Mouse (Mus musculus) spleen, adult 2 months (tissue): ENCODE data around the gene Kctd11. TPM values are rescaled to one million over a fixed set of nuclear protein-coding genes. Genes with fewer than 3 reads are reported as not detected.
"Not testable (repeated sequence)": the region's sequence is repeated elsewhere in the genome, so short reads cannot be mapped to it uniquely, and the experiment has no call there.

ENCODE experiments used
- DNase-seq, 2 experiments: peaks; one replicate each; pipeline versions ENCODE4 v3.0.0 to v3.0.0-alpha.2; 2012 to 2021; ENCODE audit warnings: low spot score in 2 of 2, low read depth in 1 of 2
- H3K27ac ChIP-seq: fragments of 200-500 bp; 2 replicates; pipeline ENCODE4 v1.5.1; 2012; ENCODE audit warnings: low read length, inconsistent platforms; ENCODE audit not compliant: insufficient read depth
- H3K27me3 ChIP-seq: fragments of 200-500 bp; 2 replicates; pipeline ENCODE4 v1.6.1; 2012; ENCODE audit warnings: mild to moderate bottlenecking, moderate library complexity, low read length, inconsistent platforms; ENCODE audit not compliant: control insufficient read depth, insufficient read depth
- H3K36me3 ChIP-seq: fragments of 200-500 bp; 2 replicates; pipeline ENCODE4 v1.6.1; 2012; ENCODE audit warnings: mild to moderate bottlenecking, low read length, inconsistent platforms; ENCODE audit not compliant: control insufficient read depth, insufficient read depth
- H3K4me1 ChIP-seq: fragments of 200-500 bp; 2 replicates; pipeline ENCODE4 v1.6.1; 2011; ENCODE audit warnings: inconsistent platforms; ENCODE audit not compliant: control insufficient read depth, insufficient read depth, insufficient read length
- H3K4me3 ChIP-seq: fragments of 200-500 bp; 2 replicates; pipeline ENCODE4 v1.5.1; 2011; ENCODE audit warnings: mild to moderate bottlenecking, inconsistent platforms; ENCODE audit not compliant: insufficient read depth, insufficient read length; ENCODE audit errors: extremely low read depth
- CTCF ChIP-seq: fragments of 200-500 bp; IDR thresholded peaks from 2 replicates; pipeline ENCODE4 v1.5.1; 2011; ENCODE audit warnings: mild to moderate bottlenecking, inconsistent platforms; ENCODE audit not compliant: insufficient read depth, insufficient read length, insufficient replicate concordance; ENCODE audit errors: extremely low read depth
- POLR2A ChIP-seq: fragments of 200-500 bp; IDR thresholded peaks from 2 replicates; pipeline ENCODE4 v1.6.1; 2011; ENCODE audit warnings: low read depth, low read length, inconsistent platforms
- WGBS: fragments of 180-500 bp; shearing (Covaris S2); methylation state at CpG from one replicate; pipeline ENCODE4 v1.1.7; 2018; 5-methylcytosine and 5-hydroxymethylcytosine counted together
- polyA plus RNA-seq: library from polyadenylated mRNA; depleted of rRNA; stranded (reverse); fragments of >200 nt; gene quantifications from 2 replicates; pipeline ENCODE4 v1.2.3, GENCODE M21; 2012; rRNA removed

Gene Kctd11
- polyA plus RNA-seq: 3.6 TPM in 2 replicates

DNA sequence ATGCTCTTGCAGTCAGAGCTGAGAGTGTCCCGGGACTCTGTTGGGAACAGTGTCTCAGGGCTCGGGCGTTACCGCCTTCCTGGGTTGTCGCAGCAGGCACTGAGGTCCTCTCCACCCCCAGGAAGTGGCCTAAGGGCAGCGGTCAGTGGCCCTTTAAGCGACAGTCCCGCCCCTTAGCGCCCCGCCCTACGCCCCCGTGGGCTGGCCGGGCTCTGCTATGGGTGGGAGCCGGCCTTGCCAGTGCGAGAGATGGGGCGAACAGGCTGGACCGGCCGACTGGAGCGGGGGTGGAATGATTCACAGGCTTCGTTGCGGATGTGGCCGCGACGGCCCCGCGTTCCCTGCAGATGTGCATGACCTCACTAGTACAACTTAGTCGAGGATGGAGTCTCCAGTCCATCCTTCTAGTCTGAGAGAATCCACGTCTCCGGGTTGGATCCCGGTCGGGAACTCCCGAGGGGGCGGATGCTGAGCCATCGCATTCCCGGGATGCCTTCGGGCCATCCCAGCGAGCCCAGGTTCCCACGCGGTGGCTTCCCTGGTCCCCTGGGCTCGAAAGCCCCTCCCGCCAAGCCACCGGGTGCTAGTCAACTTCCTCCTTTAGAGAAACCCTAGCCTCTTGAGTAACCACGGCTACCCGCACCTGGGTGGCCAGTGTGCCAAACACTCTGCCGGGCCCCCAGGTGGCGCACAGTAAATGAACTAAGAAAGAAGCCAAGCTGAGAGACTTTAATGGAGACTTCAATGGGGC is at the start of gene Kctd11:
Gene Kctd11 (minus strand): TSS at position 554 of the 751 bp plus-strand sequence.
- peak; percentile 76 to 86 for DNase-seq
- Histone ChIP-seq H3K4me1 (peaks cover 5% of the 10 kb centered on the region; the same call in 1 of the 2 replicates), H3K27ac (peak within 1 kb of the TSS; percentile 93), H3K36me3 (peaks cover 24% of the 10 kb centered on the region), H3K4me3 (peak within 1 kb of the TSS; percentile 70), H3K27me3 (no peaks in the 10 kb centered on the region)
- TF ChIP-seq POLR2A (no peak; the same call in 1 of the 2 replicates), CTCF (peak; percentile 60; the same call in 1 of the 2 replicates)
- WGBS: under 1% methylated on average over 46 of the region's 46 CpGs

DNA sequence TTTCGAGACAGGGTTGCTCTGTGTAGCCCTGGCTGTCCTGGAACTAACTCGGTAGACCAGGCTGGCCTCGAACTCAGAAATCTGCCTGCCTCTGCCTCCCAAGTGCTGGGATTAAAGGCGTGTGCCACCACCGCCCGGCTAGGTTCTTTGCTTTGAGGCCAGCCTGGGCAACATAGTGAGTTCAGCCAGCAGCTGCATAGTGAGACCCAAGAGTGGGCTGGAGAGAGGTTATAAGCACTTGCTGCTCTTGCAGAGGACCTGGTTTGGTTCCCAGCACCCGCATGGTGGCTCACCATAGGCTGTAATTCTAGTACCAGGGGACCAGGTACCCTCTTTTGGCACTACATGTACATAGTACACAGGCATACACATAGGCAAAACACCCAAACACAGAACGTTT is 49.0 kb upstream of the Kctd11 start:
- WGBS: 93% methylated on average over 8 of the region's 8 CpGs
- not testable (repeated sequence) for H3K4me3 ChIP-seq, H3K27ac ChIP-seq, H3K36me3 ChIP-seq, DNase-seq, H3K27me3 ChIP-seq
- peaks cover 12% of the 10 kb centered on the region; the same call in 1 of the 2 replicates for H3K4me1 ChIP-seq

DNA sequence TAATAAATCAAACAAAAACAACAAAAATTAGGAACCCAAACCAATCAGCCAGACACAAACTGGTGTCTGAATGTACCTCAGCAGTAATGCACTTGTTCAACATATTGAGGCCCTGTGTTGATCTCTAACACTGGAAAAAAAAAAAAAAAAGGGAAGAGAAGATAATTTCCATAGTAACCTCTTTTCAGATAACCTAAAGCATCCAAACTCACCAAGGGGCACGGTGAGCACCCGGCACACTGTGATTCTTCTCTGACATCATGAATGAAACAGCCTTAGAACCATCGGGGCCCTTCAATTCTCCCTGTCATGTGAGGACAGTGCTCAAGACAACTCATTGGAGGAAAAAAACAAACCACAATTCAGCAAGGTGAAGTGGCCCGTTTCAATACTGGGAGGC is 48.5 kb upstream of the Kctd11 start:
- 52% methylated on average over 4 of the region's 4 CpGs for WGBS
- Histone ChIP-seq H3K4me3 (no peak overlapping the region), H3K27ac (no peak overlapping the region), H3K4me1 (peaks cover 9% of the 10 kb centered on the region; the same call in 1 of the 2 replicates), H3K36me3 (no peaks in the 10 kb centered on the region), H3K27me3 (0 out of 2 replicates have a peak, but pooled peaks cover 1% of the 10 kb centered on the region)
- TF ChIP-seq CTCF (no peak), POLR2A (no peak)
- DNase-seq: no peak

DNA sequence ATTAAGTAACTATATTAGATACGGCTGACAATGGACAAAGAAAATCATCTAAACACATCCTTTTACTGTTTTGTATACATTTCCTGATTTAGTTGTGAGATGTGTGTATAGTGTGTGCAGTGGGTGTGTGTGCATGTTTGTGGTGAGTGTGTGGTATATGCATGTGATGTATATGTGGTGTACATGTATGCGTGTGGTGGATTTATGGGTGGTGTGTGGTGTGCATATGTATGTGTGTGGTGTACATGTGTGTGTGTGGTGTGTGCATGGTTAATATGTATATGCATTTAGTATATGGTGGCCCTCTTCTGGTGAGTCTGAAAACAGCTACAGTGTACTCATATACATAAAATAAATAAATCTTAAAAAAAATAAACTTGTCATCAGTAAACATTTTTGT is 46.3 kb upstream of the Kctd11 start:
- 90% methylated on average over 2 of the region's 2 CpGs for whole genome bisulfite sequencing

DNA sequence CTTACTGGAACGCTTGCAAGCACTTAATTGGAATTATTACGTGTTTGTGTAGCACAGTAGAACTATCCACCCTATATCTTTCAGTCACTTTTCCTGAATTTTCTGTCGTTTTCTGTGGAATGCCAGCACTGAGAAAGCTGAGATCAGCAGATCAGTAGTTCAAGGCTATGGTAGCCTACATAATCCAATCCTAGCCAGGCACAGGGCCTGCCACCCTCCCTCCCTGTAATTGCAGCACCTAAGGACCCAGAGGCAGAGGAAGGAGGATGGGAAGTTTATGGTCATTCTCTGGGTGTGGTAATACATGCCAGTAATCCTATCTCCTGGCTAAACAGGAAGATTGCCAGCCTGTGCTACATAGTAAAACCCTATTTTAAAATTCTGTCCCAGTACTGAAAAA is 41.6 kb upstream of the Kctd11 start:
- no peak for TF ChIP-seq POLR2A
- no peak for TF ChIP-seq CTCF
- Histone ChIP-seq H3K4me1 (peaks cover 7% of the 10 kb centered on the region; the same call in 1 of the 2 replicates), H3K36me3 (peaks cover 10% of the 10 kb centered on the region), H3K4me3 (no peak overlapping the region), H3K27me3 (no peaks in the 10 kb centered on the region), H3K27ac (peak overlapping the region; percentile 40)
- 64% methylated on average over 3 of the region's 3 CpGs for WGBS
- no peak for DNase-seq

More for the DNA sequence above, 46.3 kb upstream of the Kctd11 start:
- no peak for DNase-seq
- Histone ChIP-seq H3K27ac (no peak overlapping the region), H3K27me3 (no peaks in the 10 kb centered on the region), H3K36me3 (no peaks in the 10 kb centered on the region), H3K4me1 (peaks cover 9% of the 10 kb centered on the region; the same call in 1 of the 2 replicates), H3K4me3 (no peak overlapping the region)
- TF ChIP-seq POLR2A (no peak), CTCF (no peak)

DNA sequence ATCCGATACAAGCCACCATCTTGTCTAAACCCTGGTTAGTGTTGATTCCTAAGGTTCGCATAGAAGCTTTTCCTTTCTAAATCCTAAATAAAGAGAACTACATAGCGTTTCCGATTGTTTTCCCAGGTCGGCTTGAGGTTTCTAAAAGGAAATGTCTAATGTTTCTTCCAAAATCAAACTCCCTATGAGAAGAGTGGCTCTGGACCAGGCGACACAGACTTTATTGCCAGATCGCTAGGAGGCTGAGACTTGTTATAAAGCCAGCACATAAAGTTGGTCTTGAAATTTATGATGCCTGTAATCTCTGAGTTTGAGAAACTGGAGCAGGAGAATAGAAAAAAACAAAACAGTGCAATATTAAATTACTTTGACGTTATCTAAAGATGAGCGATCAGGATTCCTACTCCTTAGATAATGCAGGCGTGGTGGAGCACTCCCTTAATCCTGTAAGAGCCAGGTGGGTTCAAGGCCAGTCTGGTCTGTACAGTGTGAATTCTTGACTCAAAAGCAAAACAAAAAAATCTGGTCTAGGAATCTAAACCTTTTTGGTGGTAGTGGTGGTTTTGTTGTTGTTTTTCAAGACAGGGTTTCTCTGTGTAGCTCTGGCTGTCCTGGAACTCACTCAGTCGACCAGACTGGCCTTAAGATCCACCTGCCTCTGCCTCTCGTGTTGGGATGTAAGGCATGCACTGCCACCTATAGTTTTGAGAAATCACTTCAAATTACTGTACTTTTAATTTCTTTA is 41.0 kb upstream of the Kctd11 start:
- Histone ChIP-seq H3K36me3 (peaks cover 16% of the 10 kb centered on the region), H3K4me3 (peak overlapping the region; percentile 71), H3K27ac (peak overlapping the region; percentile 97), H3K4me1 (peaks cover 7% of the 10 kb centered on the region; the same call in 1 of the 2 replicates), H3K27me3 (no peaks in the 10 kb centered on the region)
- WGBS: 5% methylated on average over 12 of the region's 12 CpGs
- TF ChIP-seq CTCF (no peak), POLR2A (no peak)
- no peak for DNase-seq
